Mouse (Mus musculus): ENCODE data around the gene Hras. TPM values are rescaled to one million over a fixed set of nuclear protein-coding genes. Genes with fewer than 3 reads are reported as not detected.

The Hras gene
- polyA plus RNA-seq, 2 experiments: 66.8 to 84.4 TPM

- Histone ChIP-seq H3K4me3 (ENCODE audit: insufficient read depth in 1 of 2, low read depth in 2 of 2, low read length in 2 of 2) (no peak overlapping the region), H3K4me1 (replicated peaks; ENCODE audit: control insufficient read depth in 2 of 2, insufficient read depth in 2 of 2, low read length in 1 of 2) (peaks cover 30 to 54% of the 10 kb centered on the region in 2 experiments), H3K9ac (replicated peaks) (no peak overlapping the region), H3K36me3 (replicated peaks; ENCODE audit: control insufficient read depth, insufficient read depth, low read depth) (peaks cover 6% of the 10 kb centered on the region; the same call in 1 of the 2 replicates), H3K27me3 (ENCODE audit: control insufficient read depth, insufficient read depth, low read length) (no peaks in the 10 kb centered on the region), H3K27ac (no peak overlapping the region; the same call in 1 of the 2 replicates), H3K4me2 (ENCODE audit: low read depth) (no peak overlapping the region), H3K9me3 (ENCODE audit: control insufficient read depth, low read length) (no peaks in the 10 kb centered on the region)
- WGBS (ENCODE audit: insufficient replicate concordance): 79% methylated on average over 3 of the region's 3 CpGs
- DNase-seq (ENCODE audit: low read depth in 3 of 3, low spot score in 3 of 3): no peak
- TF ChIP-seq EP300 (IDR thresholded peaks at IDR 0.05; ENCODE audit: low read depth): no peak
- TF ChIP-seq CTCF (IDR thresholded peaks at IDR 0.05; ENCODE audit: low read depth): no peak
- ATAC-seq (ENCODE audit: insufficient read depth): no peak
Measured at GRCm38 (mm10) chr7:141218141-141218540, 24.3 kb upstream of the Hras start.

DNA sequence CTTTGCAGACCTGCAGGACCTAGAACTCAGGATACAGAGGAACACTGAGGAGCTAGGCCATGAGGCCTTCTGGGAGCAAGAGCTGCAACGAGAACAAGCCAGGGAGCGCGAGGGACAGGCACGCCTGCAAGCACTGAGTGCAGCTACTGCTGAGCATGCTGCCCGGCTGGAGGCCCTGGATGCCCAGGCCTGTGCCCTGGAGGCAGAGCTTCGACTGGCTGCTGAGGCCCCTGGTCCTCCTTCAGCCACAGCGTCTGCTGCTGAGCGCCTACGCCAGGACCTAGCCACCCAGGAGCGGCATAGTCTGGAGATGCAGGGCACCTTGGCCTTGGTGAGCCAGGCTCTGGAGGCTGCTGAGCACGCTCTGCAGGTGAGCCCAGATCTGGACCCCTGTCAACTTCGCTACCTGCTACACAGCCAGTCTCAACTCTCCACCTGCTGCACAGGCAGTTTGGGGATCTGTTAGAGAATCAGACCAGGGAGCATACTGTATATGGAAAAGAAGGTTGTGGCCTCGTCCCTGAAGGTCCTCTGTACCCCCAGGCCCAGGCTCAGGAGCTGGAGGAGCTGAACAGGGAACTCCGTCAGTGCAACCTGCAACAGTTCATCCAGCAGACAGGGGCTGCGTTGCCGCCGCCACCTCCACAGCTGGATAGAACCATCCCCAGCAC is 23.7 kb upstream of the Hras start:
- WGBS (ENCODE audit: insufficient replicate concordance): 91% methylated on average over 17 of the region's 17 CpGs
- Histone ChIP-seq H3K4me2 (ENCODE audit: low read depth) (peak overlapping the region; percentile 74), H3K9ac (replicated peaks) (no peak overlapping the region), H3K27ac (no peak overlapping the region), H3K4me1 (replicated peaks; ENCODE audit: control insufficient read depth in 2 of 2, insufficient read depth in 2 of 2, low read length in 1 of 2) (peaks cover 26 to 54% of the 10 kb centered on the region in 2 experiments), H3K9me3 (ENCODE audit: control insufficient read depth, low read length) (no peaks in the 10 kb centered on the region), H3K27me3 (ENCODE audit: control insufficient read depth, insufficient read depth, low read length) (no peaks in the 10 kb centered on the region), H3K36me3 (replicated peaks; ENCODE audit: control insufficient read depth, insufficient read depth, low read depth) (peaks cover 6% of the 10 kb centered on the region; the same call in 1 of the 2 replicates), H3K4me3 (ENCODE audit: insufficient read depth in 1 of 2, low read depth in 2 of 2, low read length in 2 of 2) (peak overlapping the region in 1 of 2 experiments; percentile 63; a peak in 1 of 4 replicates)
- ATAC-seq (ENCODE audit: insufficient read depth): no peak
- TF ChIP-seq CTCF (IDR thresholded peaks at IDR 0.05; ENCODE audit: low read depth) (no peak), EP300 (IDR thresholded peaks at IDR 0.05; ENCODE audit: low read depth) (no peak)
- DNase-seq (ENCODE audit: low read depth in 3 of 3, low spot score in 3 of 3): no peak

DNA sequence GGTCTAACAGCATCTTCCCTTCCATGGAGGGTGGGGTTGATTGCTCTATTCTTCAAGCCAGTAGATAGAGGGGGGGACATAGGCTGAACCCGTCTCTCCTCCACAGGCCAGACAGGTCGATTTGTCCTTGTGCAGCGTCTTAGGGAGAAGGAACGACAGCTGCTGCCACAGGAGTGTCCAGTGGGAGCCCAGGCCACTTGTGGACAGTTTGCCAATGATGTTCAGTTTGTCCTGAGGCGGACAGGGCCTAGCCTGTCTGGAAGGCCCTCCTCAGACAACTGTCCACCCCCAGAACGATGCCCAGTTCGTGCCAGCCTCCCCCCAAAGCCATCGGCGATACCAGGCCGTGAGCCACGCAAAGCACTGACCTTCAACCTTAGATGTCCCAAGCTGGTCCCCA is 23.1 kb upstream of the Hras start:
- Histone ChIP-seq H3K27me3 (ENCODE audit: control insufficient read depth, insufficient read depth, low read length) (no peaks in the 10 kb centered on the region), H3K27ac (no peak overlapping the region), H3K4me3 (ENCODE audit: insufficient read depth in 1 of 2, low read depth in 2 of 2, low read length in 2 of 2) (peak overlapping the region; percentile 60 to 63), H3K9ac (replicated peaks) (no peak overlapping the region), H3K4me1 (replicated peaks; ENCODE audit: control insufficient read depth in 2 of 2, insufficient read depth in 2 of 2, low read length in 1 of 2) (peaks cover 20 to 51% of the 10 kb centered on the region in 2 experiments), H3K9me3 (ENCODE audit: control insufficient read depth, low read length) (no peaks in the 10 kb centered on the region), H3K4me2 (ENCODE audit: low read depth) (peak overlapping the region; percentile 74), H3K36me3 (replicated peaks; ENCODE audit: control insufficient read depth, insufficient read depth, low read depth) (peaks cover 6% of the 10 kb centered on the region; the same call in 1 of the 2 replicates)
- ATAC-seq (ENCODE audit: insufficient read depth): no peak
- 82% methylated on average over 11 of the region's 11 CpGs for WGBS (ENCODE audit: insufficient replicate concordance)
- no peak for DNase-seq (ENCODE audit: low read depth in 3 of 3, low spot score in 3 of 3)
- TF ChIP-seq EP300 (IDR thresholded peaks at IDR 0.05; ENCODE audit: low read depth): no peak

- peaks cover 18 to 49% of the 10 kb centered on the region in 2 experiments for H3K4me1 ChIP-seq (replicated peaks; ENCODE audit: control insufficient read depth in 2 of 2, insufficient read depth in 2 of 2, low read length in 1 of 2)
- peak in 2 of 3 experiments; percentile 49 to 55 for DNase-seq (ENCODE audit: low read depth in 3 of 3, low spot score in 3 of 3)
- 2% methylated on average over 42 of the region's 42 CpGs for WGBS (ENCODE audit: insufficient replicate concordance)
Measured at GRCm38 (mm10) chr7:141215880-141216733, 22.3 kb upstream of the Hras start.

More at GRCm38 (mm10) chr7:141215880-141216733, 22.3 kb upstream of the Hras start:
- no peaks in the 10 kb centered on the region for H3K9me3 ChIP-seq (ENCODE audit: control insufficient read depth, low read length)
- peak overlapping the region; percentile 74 for H3K4me2 ChIP-seq (ENCODE audit: low read depth)
- H3K9ac ChIP-seq (replicated peaks): peak overlapping the region; percentile 64
- H3K27me3 ChIP-seq (ENCODE audit: control insufficient read depth, insufficient read depth, low read length): no peaks in the 10 kb centered on the region
- peaks cover 6% of the 10 kb centered on the region; the same call in 1 of the 2 replicates for H3K36me3 ChIP-seq (replicated peaks; ENCODE audit: control insufficient read depth, insufficient read depth, low read depth)
- TF ChIP-seq CTCF (IDR thresholded peaks at IDR 0.05; ENCODE audit: low read depth): no peak
- no peak for TF ChIP-seq EP300 (IDR thresholded peaks at IDR 0.05; ENCODE audit: low read depth)
- H3K4me3 ChIP-seq (ENCODE audit: insufficient read depth in 1 of 2, low read depth in 2 of 2, low read length in 2 of 2): peak overlapping the region; percentile 60 to 63
- peak overlapping the region; percentile 48 for H3K27ac ChIP-seq
- ATAC-seq (ENCODE audit: insufficient read depth): peak; percentile 51

Measured in liver, embryonic 14.5 days (tissue).